Mouse (Mus musculus) lung, postnatal 0 days (tissue): Measurements from ENCODE around the gene Golgb1.

Source experiments
- CTCF ChIP-seq: IDR thresholded peaks from 2 replicates; pipeline ENCODE4 v1.5.1; 2016; ENCODE audit warnings: antibody characterized with exemption, mild to moderate bottlenecking
- EP300 ChIP-seq: IDR thresholded peaks from 2 replicates; pipeline ENCODE4 v1.6.1; 2016; ENCODE audit warnings: antibody characterized with exemption, mild to moderate bottlenecking, control low read depth

DNA sequence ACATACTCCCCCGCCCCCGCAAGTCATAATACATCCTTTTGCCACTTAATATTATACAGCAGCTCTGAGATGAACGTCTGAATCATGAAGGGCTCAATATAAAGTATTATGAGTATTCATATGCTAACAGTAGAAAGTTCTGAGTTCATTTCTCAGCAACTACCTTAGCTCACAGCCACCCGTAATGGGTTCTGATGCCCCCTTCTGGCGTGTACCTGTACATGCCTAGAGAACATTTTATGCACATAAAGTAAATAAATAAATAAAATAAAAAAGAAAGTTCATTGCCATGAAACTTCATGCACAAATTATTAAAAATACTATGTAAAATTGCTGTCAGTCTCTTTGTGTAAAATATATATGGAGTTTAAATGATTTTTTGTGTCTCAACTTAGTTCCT is 2.4 kb downstream of the Golgb1 start:
- TF ChIP-seq EP300 (no peak), CTCF (no peak)
